Mouse (Mus musculus) kidney, adult 9 months (tissue): Measurements from ENCODE around the gene Olfr1045.
"Not testable (repeated sequence)": the region's sequence is repeated elsewhere in the genome, so short reads cannot be mapped to it uniquely, and the experiment has no call there.

Experiments
- DNase-seq: peaks from one replicate; pipeline ENCODE4 v3.0.0; 2022

Olfr1045 gene

DNA sequence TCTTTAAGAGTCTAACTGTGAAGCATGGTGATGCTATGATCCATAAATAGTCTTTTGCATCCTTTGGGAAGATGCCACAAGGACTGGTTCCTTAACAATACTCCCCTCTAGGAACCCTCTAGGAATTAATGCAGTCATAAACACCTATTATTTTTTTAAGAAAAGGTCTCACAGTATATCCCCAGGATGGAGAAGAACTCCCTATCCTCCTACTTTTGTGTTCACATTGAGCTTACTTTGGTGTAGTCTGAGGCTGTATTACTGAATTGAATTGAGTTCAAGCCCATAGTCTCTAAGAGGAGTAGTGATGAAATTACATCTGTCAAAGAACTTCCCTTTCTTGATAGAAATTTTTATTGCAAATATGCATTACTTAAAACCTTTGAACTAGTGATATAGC lies at the start of gene Olfr1045:
TSS of gene Olfr1045 (minus strand) at position 101 of the 400 bp plus-strand sequence.
- DNase-seq: no peak

DNA sequence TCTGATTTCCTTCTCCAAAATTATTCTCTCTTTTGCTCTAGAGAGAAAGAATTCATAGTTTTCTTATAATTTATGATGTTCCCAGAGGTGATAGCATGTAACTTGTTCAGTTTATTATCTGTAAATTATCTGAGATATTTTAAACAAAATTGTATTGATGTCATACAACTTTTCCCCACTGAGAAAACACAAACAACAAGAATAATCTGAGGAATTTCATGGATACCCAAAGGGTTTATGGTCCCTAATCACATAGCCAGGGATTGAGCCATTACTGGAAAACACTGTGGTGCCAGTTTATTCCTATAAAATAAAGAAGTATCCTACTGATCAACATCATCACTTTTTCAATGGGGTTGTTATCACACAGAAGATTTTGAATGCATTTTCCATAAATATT lies 37.4 kb upstream of the Olfr1045 start, which contains the start of gene Olfr1048:
TSS of gene Olfr1048 (minus strand) at position 101 of the 400 bp plus-strand sequence.
- no peak for DNase-seq

DNA sequence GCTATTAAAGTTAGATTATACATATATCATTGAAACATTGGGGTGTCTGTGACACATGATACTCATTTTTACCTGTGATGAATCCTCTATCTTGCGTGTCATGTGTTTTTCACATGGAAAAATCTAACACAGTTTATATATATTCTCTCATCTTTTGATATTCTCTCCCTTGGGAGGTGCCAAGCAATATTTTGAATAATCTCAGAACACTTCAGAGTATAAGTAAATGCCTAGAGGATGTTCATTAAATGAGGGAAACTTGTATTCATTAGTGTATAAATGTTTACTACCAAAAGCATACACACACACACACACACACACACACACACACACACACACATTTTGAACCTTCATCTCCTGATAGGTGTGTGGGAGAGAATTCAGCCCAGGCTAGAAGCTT lies 28.5 kb upstream of the Olfr1045 start, which contains the start of gene Olfr1047:
TSS of gene Olfr1047 (minus strand) at position 101 of the 400 bp plus-strand sequence.
- no peak for DNase-seq

DNA sequence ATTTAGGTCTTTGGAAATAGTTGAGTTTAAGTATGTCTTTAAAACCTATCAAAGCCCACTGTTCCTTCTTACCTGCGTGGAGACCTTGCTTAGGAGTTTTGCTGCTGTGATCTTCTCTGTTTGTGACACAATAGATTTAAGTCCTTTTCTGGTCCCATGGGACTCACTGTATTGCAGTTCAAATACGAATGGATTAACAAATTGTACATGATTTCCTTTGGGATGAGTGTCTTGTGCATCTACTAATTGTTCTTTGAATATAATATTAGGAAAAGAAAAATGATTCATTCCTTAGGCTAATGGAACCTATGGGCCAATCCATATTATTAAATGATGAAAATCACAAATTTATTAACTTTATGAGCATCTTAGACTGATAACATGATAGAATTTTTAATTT lies 16.4 kb upstream of the Olfr1045 start, which contains the start of gene Olfr1046:
TSS of gene Olfr1046 (minus strand) at position 101 of the 400 bp plus-strand sequence.
- no peak for DNase-seq

DNA sequence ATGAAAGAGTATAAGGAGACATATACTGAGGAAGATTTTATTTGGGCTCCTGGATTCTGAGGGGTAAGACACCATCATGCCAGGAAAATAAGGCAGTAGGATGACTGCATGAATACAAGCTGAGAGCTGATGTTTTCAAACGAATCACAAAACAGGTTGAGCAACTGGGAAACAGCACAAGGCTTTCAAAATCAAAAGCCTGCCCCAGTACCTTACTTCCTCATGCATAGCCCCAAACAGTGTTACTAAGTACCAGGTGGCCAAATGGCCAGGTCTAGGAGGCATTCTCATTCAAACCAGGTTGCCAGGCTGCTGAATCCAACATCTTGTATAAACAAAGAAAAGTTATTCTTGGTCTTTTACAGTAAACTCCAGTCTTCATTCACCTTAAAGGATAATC lies 6.9 kb downstream of the Olfr1045 start:
- DNase-seq: no peak

DNA sequence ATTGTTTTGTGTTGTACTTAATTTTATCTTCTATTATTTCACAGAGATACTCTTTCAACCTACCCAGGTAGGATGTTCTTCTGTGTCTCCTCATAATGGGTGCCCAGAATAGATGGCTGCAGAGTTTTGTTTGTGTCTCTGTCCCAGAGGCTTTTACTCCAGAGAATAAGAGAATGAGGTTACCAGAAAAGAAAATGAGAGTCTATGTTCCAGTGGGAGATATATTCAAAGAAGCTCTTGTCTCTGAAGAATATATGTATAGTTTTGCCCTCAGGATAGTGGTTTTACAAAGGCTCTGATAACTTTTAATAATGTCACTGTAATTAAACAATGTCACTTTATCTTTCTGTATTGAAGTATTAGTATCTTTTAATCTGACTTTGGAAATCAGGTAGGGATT lies 17.2 kb downstream of the Olfr1045 start, which contains the start of gene Olfr52:
TSS of gene Olfr52 (minus strand) at position 101 of the 400 bp plus-strand sequence.
- no peak for DNase-seq

DNA sequence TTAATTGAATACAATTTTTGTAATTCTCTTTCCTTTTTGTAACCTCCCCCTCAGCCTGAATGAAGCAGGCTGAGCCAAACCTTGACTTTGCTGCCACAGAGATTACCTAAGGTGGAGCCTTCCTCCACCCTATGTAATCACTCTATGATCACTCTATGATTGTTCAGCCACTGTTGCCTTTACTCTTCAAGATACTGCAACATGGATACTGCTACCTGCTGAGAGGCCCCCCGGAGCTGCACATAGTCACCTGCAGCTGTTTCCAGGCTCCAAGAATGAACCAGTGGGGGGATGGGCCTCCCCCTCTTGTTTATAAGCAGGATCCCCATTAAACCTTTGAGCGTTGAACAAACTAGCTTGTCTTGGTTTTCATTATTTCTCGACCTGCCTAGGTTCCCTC lies 22.9 kb downstream of the Olfr1045 start:
- DNase-seq: no peak

DNA sequence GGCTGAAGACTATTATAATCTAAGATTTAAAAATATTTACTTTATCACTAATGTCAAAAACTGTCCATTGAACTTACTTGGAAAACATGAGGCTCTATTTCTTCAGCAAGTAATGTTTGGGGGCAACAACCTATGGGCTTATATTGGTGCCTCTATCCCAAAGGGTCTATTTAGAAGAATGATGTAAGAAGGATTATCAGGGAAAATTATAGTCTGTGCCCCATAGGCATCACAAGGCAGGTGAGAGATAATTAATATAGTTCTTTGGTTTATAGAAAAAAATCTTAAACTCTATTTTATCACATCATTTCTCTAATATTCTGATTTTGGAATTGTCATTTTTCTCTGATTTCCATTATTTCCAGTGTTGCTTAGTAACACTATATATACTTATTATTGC lies 25.1 kb downstream of the Olfr1045 start, which contains the start of gene Olfr1044:
TSS of gene Olfr1044 (minus strand) at position 101 of the 400 bp plus-strand sequence.
- DNase-seq: no peak

DNA sequence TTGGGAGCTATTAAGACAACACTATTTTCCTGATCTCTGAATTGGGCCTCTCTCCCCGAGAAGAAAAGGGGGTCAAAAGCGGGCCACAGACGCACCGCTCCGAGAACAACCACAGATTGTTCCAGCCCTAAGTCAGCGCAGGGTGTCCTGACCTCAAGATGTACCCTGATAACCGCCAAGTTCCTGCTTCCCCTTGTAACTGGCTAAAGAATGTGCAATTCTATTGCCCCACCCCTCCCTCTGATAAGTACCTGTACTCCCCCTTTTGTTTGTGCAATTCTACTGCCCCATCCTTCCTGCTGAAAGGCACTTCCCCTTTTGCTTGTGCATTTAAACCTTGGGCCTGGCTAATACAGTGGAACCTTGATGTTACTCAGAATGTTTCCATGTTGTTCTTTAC lies 27.4 kb downstream of the Olfr1045 start:
- DNase-seq: not testable (repeated sequence)

DNA sequence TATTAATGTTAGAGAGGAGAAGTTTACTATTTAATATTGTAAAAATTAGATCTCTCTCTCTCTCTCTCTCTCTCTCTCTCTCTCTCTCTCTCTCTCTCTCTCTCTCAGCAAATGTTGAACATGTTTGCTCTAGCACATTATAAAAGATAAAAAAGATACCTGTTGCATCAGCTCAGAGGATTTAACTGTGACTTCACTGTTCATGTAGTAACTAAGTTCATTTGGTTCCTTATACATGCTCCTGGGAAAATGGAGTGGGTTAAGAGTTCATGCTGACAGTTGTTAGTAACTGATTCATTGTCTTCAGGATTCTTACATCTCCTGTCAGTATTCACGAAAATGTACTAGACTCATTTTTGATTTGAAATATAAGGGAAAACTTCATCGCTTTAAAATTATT lies 35.4 kb downstream of the Olfr1045 start, which contains the start of gene Olfr1043:
TSS of gene Olfr1043 (minus strand) at position 101 of the 400 bp plus-strand sequence.
- no peak for DNase-seq

DNA sequence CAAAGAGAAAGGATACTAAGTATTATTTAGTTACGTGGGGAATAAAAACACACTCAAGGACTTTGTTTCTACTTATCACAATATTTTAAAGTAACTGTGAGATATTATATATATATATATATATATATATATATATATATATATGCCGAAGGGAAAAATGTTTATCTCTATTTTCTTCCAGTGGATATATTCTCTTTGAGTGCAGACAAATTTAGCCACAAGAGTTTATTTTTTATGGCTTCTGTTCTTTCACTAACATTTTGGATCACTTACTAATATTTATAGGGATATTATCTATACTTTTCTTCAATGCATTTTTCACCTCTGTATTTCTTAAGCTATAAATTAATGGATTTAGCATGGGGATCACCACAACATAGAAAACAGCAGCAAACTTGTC lies 41.1 kb downstream of the Olfr1045 start, which contains the start of gene Olfr1042:
TSS of gene Olfr1042 (minus strand) at position 101 of the 400 bp plus-strand sequence.
- no peak for DNase-seq

DNA sequence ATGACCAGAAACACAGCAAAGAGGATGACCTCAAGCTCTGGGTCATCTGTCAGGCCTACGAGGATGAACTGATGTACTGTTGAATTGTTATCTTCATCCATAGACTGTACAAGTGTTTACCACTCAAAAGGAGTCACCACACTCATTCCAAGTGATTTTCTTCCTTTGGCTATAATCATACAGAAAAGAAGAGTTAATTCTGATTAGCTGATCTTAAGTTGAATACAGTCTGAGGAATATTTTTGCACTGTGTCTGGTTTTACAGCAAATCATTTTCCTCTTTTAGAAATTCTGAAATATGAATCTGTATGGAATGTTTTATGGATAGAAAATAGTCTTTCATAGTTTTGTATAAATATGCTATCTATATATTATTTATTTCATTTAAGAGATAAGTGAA lies 56.2 kb downstream of the Olfr1045 start, which contains the start of gene Olfr1040:
TSS of gene Olfr1040 (minus strand) at position 101 of the 400 bp plus-strand sequence.
- DNase-seq: no peak
